Mouse (Mus musculus): ENCODE results near the gene Nudt21.

The Nudt21 gene

DNA sequence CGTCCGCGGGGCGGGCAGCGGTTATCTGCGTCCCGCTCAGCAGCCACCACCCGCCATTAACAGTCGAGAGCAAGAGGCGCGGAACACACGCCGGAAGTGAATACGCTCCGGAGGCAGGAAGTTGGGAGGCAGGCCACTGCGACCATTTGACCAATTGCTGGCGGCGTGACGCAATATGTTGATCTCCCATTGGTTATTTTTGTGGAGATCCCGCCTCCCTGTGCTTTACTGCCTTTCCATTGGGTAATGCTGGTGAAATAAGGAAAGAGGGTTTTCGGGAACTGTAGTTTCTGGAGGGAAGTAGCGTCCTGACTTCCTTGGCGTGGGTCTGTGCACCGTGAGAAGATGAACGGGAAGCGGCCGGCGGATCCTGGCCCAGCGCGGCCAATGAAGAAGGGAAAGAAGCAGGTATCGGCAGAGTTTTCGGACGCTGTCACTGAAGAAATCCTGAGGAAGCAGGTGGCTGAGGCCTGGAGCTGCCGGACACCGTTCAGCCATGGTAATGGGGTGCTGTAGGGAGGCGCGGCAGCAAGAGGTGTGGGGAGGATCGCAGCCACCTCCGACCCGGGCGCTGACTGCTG is at the start of gene Nudt21, which contains the start of gene Ogfod1:
Gene Nudt21, minus strand, starts transcription at position 88 of the 581 bp plus-strand sequence.
Gene Ogfod1, plus strand, starts transcription at position 255 of the 581 bp plus-strand sequence.
- DNase-seq = peak; percentile 95

DNA sequence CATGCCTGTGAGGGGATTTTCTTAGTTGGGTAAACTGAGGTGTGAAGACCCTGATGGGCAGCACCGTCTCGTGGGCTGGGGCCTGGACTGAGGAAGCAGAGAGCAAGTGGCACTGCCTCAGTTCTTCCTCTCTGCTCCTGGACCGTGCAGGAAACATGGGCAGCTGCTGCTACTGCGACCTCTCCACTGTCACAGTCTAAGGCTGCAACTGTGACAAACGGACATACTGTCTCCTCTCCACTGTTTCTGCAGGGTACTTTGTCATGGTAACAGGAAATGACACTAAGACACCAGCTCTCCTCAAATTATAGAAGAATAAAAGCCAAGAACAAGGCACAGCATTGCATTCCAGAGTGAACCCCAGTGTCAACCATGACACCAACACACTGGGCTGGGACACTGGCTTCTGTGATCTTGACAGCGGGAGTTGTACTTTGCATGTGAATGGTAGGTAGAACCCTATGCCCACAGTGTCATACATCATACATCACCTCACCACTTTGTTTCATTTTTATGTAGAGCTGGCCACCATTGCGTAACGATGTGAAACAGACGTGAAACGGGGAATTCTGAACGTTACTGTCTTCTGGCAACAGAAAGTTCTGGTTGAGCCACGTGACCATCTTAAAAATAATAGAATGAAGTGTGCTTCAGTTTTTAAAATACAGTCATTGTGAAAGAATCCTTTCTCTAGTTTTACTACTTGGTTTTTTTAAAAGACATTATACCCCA is 39.8 kb upstream of the Nudt21 start:
- DNase-seq = no peak

DNA sequence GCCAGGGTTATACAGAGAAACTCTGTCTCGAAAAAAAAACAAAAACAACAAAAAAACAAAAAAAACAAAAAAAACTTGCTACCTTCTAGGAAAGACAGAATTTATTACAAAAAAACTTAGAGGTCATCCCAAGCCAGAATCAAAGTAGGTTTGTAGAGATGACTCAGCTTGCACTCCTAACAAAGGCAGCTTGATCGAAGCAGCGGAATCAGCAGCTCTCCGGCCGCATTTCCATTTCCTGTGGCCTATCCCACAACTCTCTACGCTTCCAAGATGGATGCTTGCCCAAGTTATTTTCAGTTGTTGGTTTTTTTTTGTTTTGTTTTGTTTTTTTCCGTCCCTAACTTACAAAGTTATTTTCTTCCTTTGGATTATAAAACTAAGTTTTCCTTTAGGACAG is 32.0 kb upstream of the Nudt21 start:
- no peak for DNase-seq

DNA sequence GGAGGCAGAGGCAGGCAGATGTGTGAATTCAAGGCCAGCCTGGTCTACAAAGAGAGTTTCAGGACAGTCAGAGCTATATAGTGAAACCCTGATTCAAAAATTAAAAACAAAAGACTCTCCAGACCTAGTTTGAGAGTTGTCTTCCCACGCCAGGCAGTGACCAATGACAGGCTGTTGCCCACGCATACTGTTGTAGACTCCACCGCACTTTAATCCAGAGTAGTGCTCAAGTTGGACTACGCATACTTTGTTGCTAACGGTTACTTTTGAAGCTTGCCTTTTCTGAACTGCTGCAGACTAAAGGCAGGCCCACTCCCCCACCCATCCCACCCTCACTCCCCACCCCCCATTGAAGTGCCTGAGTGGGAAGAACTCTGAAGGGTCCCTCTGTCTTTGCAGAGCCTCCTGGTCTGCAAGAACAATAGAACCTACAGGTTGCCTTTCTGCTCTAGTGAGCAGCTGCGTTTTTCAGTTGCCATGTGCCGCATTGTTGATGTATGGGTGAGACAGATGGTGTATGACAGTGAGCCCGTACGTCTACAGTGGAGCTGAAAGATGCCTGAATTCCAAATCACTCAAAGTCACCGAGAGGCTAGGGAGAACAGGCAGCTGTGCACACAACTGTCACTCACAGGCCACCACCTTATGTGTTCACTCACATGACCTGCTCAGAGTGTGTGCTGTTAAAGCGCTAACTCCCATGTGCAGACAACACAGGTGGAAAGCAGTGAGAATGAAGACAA is 29.5 kb upstream of the Nudt21 start:
- DNase-seq = no peak

DNA sequence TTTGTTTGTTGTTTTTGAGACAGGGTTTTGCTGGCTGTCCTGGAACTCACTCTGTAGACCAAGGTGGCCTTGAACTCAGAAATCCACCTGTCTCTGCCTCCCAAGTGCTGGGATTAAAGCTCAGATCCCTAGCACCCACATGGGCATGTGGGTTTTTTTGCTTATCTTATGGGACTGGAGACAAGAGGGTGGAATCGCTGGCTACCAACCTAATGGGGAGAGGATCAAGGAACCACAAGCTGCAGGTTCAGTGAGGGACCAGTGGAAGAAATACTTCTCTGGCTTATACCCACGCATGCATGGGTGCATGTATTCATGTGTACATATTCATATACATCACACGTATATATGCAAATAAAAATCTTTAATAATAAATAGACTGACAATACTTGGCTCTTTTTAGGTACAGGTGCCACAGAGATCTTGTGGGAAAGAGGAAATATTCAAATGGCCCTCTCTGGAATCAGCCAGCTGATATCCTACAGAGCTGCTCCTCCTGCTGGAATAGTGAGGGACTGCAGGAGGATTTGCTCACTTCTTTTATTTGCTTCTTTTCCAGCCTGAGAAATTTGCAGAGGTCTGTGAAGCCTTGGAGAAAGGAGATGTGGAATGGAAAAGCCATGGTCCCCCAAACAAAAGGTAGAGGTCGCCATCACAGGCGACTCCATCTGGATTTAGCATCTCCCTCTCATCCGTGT is 20.5 kb upstream of the Nudt21 start:
- DNase-seq = peak; percentile 31

DNA sequence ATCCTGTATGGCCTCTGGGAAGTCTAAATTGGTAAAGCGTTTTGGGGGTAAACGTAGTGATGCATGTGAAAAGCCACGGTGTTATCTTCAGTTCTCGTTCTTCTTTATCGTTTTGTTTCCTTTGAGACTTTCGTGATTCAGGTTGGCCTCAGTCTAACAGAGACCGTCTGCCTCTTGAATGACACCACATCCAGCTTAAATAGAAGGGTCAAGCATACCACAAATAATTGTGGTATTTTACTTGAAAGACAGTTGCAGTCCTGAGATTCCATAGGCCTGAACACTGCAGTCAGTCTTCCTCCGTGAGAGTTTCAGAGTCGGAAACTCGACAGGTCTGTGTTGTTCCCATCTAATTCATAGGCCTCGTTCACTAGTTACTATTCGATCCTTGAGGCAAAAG is 15.9 kb upstream of the Nudt21 start:
- DNase-seq = no peak

DNA sequence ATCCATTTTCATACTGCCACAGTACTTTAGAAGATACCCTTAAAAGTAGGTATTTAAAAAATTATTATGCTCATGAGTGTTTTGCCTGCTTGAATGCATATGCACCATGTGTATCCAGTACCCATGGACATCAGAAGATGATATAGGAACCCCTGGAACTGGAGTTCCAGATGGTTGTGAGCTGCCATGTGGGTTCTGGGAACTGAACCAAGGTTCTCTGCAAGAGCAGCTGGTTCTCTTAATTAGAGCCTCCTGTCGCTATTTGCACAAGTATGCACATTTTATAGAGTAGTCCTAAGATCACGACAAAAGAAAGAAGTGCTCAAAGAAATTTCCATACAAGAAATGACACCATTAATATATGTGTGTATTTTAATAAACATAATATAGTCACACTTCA is 11.0 kb upstream of the Nudt21 start:
- no peak for DNase-seq

DNA sequence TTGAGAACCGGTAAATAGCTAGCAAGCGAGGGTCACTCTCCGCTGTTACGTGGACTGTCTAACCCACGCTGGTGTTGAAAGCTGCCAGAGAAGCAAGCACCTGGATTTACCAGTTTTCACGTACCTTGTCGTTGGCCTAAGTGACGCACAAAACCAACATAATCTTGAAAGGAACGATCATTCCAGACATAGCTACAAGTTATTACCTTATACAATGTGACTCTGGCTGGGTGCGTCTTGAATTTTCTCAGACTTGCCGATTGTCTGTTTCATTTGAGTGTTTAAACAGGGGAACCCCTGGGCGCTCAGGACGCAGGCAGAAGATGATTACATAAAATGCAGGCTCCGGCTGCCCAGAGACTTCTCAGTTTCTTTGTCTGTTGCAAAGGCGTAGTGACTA is 975 bp upstream of the Nudt21 start:
- DNase-seq = peak; percentile 28

DNA sequence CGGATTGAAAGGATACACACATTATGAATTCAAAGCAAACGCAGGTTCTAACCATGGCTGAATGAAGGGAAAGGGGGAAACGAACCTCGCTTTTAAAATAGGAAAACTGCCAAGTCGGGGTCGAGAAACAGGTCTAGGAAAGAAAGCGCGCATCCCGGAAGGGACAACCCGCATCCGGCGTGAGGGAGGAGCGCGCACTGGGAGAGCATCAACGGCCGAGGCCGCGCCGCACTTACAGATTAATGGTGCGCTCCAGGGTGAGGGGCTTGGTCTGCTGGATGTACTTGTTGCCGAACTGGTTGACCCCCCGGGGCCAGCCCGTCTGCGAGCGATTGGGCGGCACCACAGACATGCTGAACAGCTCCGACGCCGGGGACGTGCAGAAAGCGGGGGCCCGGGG is 290 bp downstream of the Nudt21 start:
- DNase-seq = peak; percentile 78

DNA sequence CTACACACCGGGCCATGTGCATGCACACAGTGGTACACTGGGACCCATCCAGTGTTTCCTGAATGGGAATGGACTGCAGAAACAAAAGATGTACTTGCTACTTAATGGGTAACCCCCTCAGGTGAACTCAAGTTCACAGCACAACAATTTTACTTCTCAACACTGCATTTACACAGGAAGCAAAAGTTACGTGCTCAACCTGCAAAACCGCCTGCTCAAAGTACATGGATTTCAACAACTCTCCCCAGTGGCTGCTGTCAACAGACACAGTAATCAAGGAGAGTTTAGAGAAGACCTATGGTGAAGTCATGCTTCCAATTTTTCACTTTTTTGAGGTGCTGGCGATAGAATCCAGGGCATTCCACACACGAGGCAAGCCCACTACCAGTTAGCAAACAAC is 1.6 kb downstream of the Nudt21 start:
- no peak for DNase-seq

DNA sequence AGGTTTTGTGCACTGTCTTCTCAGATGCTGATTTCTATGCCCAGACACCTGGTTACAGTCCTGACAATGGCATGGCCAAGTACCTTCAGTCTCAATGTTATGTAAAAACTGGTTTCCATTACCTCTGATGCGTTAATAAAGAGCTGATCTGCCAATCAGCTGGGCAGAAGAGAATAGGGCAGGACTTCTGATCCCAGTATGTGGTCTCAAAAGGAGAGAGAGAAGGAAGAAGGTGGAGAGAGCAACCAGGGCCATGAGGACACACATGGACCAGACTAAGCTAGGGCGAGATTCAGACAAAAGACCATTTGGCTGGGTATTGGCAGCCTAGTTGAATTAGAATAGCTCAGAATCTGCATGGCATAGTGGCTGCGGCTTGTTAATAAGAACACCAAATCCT is 3.2 kb downstream of the Nudt21 start:
- DNase-seq = no peak

DNA sequence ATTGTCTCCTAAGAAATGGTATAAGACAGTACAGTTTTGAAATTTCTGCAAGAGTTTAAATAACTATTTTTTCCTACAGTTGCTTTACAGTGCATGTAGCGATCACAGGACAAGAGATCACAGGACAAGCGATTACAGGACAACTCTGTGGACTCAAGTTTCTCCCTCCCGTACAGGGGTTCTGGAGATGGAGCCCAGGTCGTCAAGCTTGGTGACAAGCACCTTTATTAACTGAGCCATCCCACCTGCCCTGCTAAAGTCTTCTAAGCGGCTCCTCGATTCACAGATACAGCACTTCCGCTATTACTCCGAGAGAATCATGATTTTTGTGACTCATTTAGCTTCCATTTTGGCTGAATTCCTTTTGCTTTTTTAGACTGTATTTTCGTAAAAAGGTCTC is 7.1 kb downstream of the Nudt21 start:
- DNase-seq = no peak

DNA sequence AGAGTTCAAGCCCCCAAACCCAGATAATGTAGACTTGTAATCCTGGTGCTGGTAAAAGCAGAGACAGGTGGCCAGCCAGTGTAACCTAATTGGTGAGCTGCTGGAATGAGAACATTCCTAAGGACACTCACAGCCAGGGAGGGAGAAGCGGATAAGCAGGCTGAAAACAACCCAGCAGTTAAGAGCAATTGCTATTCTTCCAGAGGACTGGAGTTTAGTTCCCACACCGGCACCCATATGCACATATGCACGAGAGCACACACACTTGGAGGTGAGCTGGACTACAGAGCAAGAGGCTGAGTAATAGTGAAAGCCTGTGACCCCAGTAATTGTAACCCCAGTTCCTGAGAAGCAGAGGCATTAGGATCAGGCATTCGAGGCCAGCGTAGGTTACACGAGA is 12.9 kb downstream of the Nudt21 start:
- DNase-seq = no peak

DNA sequence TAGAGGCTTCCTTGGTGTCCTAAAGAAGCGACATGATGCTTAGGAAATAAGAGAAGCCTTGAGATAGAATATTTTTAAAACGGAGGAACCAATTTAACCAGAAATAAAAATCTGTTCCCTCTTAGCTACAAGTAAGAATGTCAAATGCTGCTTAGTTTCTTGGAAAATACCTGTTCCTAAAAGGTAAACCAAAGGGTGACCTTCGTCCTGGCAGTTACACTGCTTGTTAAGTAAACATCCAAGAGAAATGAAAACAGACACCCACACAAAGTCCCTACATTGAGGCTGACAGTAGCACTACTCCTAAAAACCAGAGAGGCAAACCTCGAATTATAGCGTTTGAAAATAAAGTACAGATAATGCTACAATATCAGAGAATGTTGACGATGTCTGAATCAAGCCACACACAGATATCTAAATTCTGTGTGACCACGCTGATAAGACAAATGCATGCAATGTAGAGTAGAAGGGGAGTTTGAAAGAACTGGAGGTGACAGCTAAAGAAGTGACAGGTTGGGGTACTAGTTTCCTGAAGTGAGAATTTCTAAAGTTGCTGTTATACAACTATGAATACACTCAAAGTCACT is 23.7 kb downstream of the Nudt21 start:
- no peak for DNase-seq

DNA sequence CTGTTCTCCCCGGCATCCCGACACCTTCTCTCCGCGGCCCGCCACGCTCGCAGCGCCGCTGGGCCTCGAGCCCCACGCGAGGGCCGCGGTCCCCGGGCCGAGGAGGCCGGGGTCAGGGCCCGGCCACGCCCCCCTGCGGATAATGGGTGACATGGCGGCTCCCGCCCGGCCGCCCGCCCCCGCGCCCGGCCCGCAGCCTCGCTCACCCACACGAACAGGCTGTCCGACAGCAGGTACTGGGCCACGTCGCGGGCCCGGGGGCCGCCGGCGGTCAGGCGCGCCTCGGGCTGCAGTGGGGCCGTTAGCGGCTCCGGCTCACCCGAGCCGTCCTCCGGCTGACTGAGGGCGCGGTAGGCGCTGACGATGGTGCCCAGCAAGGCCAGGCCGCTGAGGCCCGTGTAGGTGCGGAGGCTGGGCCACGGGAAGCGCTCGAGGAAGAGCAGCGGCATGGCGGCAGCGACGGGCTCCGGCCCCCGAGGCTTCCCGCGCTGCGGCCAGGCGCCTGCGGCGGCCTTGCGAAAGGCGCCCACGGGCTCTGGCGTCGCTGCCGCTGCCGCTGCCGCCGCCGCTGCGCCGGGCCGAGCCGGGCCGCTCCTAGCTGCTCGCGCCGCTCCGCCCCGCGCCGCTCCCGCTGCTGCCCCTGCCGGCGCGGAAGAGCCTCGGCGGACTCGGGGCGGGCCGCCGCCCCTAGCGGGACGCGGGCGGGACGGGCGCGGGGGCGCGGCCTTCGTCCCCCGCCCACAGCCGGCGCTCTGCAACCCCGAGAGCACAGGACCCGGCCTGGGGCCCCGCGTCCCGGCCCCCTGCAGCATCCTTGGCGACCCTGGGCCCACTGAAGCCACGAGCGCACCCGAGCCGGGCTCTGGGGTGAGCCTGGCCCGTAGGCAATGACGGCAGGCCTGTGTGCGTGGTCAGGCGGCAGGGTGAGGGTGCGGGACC is 24.5 kb downstream of the Nudt21 start, which contains the start of gene Amfr:
Gene Amfr, minus strand, starts transcription at position 830 of the 939 bp plus-strand sequence.
- DNase-seq = peak; percentile 74

DNA sequence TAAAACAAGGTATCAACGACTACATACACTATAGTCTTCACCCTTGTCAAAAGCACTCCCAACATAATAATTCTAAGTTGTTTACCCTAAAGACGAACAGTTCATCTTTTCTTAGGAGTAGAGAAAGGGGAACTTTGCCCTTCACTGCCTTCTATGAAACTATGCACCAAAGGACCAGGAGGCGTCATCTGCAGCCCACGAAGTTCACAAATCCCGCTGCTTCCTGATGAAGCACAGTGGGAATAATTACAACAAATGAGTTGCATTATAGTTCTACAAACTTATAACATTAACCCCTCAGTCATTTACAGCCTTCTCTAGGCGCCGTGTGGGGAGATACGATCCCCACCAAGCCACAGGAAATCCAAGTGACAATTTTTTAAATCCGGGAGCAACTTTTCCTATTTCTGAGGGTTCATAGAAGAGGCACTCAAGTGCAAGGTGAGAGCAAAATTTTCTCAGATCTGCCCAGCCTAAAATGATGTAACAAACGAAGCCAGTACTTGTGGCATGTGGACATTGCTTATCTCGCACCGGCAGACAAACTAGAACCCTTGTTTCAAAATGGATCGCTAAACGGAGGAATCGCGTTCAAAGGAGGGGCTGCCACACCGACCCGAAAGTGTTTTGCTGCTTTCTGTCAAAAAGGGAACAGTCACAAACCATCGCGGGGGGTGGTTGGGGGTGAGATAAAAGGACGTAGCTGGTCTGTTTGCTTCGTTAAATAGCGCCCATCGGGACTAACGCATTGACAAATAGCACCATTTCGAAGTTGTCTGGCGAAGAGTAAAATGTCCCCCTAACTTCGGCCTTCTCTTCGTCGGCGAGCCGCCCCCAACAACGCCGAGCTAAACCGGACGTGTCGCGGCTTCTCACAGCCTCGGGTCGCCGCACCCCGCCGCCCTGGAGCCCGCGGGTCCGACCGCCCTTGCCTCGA is 25.5 kb downstream of the Nudt21 start:
- DNase-seq = no peak

DNA sequence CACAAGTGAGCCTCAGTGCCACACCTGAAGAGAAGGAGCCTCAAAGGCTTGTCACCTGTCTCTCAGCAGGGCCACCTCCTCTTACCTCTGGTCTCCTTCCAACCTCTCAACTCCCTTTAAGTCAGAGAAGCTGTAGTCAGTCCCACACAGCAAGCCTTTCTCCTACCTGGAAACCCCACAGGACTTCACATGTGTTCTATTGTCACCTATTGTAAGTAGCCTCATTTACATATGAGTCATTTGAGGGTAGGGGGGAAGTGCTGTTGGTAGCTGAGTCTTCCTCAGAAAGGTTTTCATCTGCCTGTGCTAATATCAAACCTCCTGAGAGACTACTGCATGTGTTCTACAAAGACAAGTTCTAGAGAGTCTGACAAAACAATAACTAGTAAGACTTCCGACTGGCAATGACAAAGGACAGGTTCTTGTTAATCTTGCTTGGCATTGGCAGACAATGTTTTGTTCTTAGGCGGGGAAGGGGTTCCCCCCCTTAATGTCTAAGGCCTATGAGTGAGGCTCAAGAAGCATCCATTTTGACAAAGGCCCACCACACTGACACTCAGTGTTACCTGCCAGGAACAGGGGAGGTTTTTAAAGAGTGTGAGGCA is 26.6 kb downstream of the Nudt21 start:
- no peak for DNase-seq

DNA sequence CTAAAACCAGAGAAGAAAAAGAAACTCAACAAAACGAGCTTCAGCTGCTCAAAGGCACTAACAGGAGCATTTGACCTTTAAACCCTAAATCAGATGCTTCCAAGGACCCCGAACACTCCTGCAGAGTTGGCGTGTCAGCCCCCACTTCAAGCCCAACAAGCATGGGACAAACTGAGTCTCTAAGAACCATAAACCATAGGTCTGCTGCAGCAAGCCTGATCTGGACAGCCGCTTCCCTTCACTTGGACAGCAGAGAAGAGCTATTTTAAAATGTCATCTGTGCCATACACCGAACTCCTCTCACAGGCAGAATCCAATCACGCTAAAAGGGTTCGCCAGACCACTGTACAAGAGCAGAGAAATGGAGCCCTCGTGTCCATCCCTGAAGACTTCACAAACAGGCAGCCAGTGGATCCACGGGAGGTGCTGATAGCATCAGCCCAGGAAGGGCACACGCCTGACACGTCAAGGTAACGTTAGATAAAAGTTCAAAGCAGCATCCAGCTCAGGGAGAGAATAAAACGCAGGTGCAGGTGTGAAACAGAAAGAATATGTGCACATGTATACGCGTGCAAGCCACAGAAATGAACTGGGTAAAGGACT is 27.5 kb downstream of the Nudt21 start:
- no peak for DNase-seq

DNA sequence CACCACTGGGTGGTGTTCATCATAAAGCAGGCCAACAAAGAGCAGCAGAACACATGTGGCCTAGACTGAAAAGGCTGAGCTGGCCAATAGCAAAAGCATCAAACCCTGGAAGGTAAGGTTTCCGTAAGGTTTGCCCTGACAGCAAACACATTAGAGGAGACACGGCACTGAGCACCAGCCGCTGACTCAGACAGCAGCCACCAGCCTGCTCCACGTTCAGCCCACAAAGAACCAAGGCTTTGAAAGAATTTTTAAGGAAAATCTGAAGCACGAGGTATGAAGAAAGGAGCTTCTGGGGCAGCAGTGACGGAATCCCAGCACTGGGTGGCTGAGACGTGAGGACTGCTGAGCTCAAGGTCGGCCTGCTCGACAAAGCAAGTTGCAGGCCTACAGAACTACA is 32.7 kb downstream of the Nudt21 start:
- DNase-seq = no peak

DNA sequence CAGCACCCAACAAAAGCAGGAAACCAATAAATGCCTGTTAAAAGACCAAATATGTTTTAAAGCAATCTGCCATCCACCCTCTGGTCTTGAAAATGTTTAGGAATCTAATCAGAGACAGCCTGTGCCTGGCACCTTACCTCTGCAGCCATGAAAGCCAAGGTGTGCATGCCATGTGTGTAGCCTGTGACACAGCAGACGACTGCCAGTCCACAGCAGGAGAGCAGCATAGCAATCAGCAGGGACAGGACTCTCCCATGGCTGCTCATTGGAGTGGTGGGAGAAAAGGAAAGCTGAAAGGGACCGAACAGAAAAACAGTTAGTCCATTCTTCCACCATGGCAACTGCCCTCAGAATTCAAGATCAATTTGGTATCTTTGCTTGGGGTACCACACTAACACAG is 37.9 kb downstream of the Nudt21 start:
- no peak for DNase-seq

Measured in cerebellum, adult 11-12 months (tissue).